Comparison of ENCODE assay signal across 11 mouse cellular contexts in the genomic region with DNA sequence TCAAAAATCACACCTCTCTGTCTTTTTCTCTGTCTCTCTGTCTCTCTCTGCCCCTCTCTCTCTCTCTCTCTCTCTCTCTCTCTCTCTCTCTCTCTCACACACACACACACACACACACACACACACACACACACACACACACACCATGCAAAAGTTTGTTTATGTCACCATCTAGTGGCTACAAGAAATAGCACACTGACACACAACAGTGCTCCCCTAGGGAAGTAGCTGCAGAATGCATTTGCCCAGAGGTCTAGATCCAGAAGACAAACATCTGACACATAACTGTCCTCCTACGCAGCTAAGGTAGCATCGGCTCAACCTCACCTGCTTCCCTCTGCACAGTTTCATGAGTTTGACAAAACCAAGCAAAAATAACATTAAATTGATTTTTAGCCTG. TPM values are rescaled to one million over a fixed set of nuclear protein-coding genes. Genes with fewer than 3 reads are reported as not detected.
DNase-seq lines count a peak whose midpoint lies in the region; ATAC-seq and TF ChIP-seq lines count a peak whose summit lies in the region.
"Had no signal": no experiment of that assay in that cellular context is flagged by ENCODE, and none has a peak within 500 bp of the region (broad histone marks: within the 10 kb centered on the region; RNA-seq: fewer than 3 reads in every experiment).

No protein-coding gene starts in this region.

- H3K27me3 ChIP-seq in embryonic facial prominence, embryonic 11.5 days (ENCODE audit: control insufficient read depth, insufficient read depth, low read length), result no peaks in the 10 kb centered on the region
- H3K27me3 ChIP-seq in embryonic facial prominence, embryonic 10.5 days (replicated peaks; ENCODE audit: low read depth, poor library complexity, severe bottlenecking), result no peaks in the 10 kb centered on the region
- H3K27me3 ChIP-seq in lung, postnatal 0 days (replicated peaks; ENCODE audit: insufficient read depth, low read length), result no peaks in the 10 kb centered on the region
- no peaks in the 10 kb centered on the region for H3K27me3 ChIP-seq in embryonic facial prominence, embryonic 14.5 days (replicated peaks; ENCODE audit: control insufficient read depth, insufficient read depth, low read length)

- H3K9me3 ChIP-seq in embryonic facial prominence, embryonic 11.5 days (replicated peaks; ENCODE audit: control insufficient read depth, low read length), result no peaks in the 10 kb centered on the region
- H3K9me3 ChIP-seq in embryonic facial prominence, embryonic 10.5 days, result no peaks in the 10 kb centered on the region
- H3K9me3 ChIP-seq in lung, postnatal 0 days (ENCODE audit: low read length), result no peaks in the 10 kb centered on the region
- no peaks in the 10 kb centered on the region for H3K9me3 ChIP-seq in embryonic facial prominence, embryonic 14.5 days (ENCODE audit: control insufficient read depth, low read length)
- H3K9me3 ChIP-seq: limb, embryonic 13.5 days had no signal

- ATAC-seq in embryonic facial prominence, embryonic 11.5 days (replicated peaks; ENCODE audit: insufficient number of reproducible peaks, low FRiP score, low TSS enrichment, low read depth), result no peak
- ATAC-seq in lung, postnatal 0 days, result no peak
- no peak for ATAC-seq in embryonic facial prominence, embryonic 14.5 days (ENCODE audit: low read depth)

- H3K27ac ChIP-seq in embryonic facial prominence, embryonic 11.5 days (replicated peaks; ENCODE audit: low read depth, low read length), result no peak overlapping the region
- H3K27ac ChIP-seq in embryonic facial prominence, embryonic 10.5 days (replicated peaks), result no peak overlapping the region
- H3K27ac ChIP-seq in lung, postnatal 0 days (ENCODE audit: low read length), result no peak overlapping the region
- H3K27ac ChIP-seq in embryonic facial prominence, embryonic 14.5 days (replicated peaks; ENCODE audit: low read depth, low read length), result no peak overlapping the region
- H3K27ac ChIP-seq: limb, embryonic 13.5 days had no signal

- 73% methylated on average over 2 of the region's 2 CpGs for WGBS in embryonic facial prominence, embryonic 11.5 days
- WGBS in embryonic facial prominence, embryonic 10.5 days, result 78% methylated on average over 2 of the region's 2 CpGs
- WGBS in lung, postnatal 0 days, result 67% methylated on average over 2 of the region's 2 CpGs
- 64% methylated on average over 2 of the region's 2 CpGs for WGBS in embryonic facial prominence, embryonic 14.5 days

- no peak overlapping the region for H3K4me2 ChIP-seq in embryonic facial prominence, embryonic 11.5 days (ENCODE audit: low read depth, low read length)
- H3K4me2 ChIP-seq in lung, postnatal 0 days (replicated peaks; ENCODE audit: low read depth, low read length), result no peak overlapping the region
- H3K4me2 ChIP-seq in embryonic facial prominence, embryonic 14.5 days (ENCODE audit: low read depth, low read length), result no peak overlapping the region
- H3K4me2 ChIP-seq: limb, embryonic 13.5 days had no signal

- H3K4me3 ChIP-seq in embryonic facial prominence, embryonic 11.5 days (ENCODE audit: low read depth, low read length), result no peak overlapping the region
- H3K4me3 ChIP-seq in embryonic facial prominence, embryonic 10.5 days, result no peak overlapping the region
- H3K4me3 ChIP-seq in lung, postnatal 0 days (ENCODE audit: low read depth, low read length), result no peak overlapping the region
- no peak overlapping the region for H3K4me3 ChIP-seq in embryonic facial prominence, embryonic 14.5 days (ENCODE audit: low read depth, low read length)
- H3K4me3 ChIP-seq: erythroblast, embryonic 14.5 days; limb, embryonic 13.5 days had no signal

- no peaks in the 10 kb centered on the region for H3K36me3 ChIP-seq in embryonic facial prominence, embryonic 11.5 days (replicated peaks; ENCODE audit: control insufficient read depth, insufficient read depth, low read depth, low read length)
- H3K36me3 ChIP-seq in embryonic facial prominence, embryonic 10.5 days (replicated peaks), result no peaks in the 10 kb centered on the region
- no peaks in the 10 kb centered on the region for H3K36me3 ChIP-seq in lung, postnatal 0 days (ENCODE audit: insufficient read depth, low read length)
- no peaks in the 10 kb centered on the region for H3K36me3 ChIP-seq in embryonic facial prominence, embryonic 14.5 days (ENCODE audit: control insufficient read depth, insufficient read depth, low read length)
- H3K36me3 ChIP-seq: limb, embryonic 13.5 days had no signal

- H3K9ac ChIP-seq in embryonic facial prominence, embryonic 11.5 days (replicated peaks; ENCODE audit: low read length), result no peak overlapping the region
- no peak overlapping the region for H3K9ac ChIP-seq in lung, postnatal 0 days (replicated peaks; ENCODE audit: low read depth)
- no peak overlapping the region for H3K9ac ChIP-seq in embryonic facial prominence, embryonic 14.5 days (ENCODE audit: low read depth, low read length)
- H3K9ac ChIP-seq: limb, embryonic 13.5 days had no signal

- TF ChIP-seq CTCF in lung, postnatal 0 days (IDR thresholded peaks at IDR 0.05), result peak; percentile 62

- no peaks in the 10 kb centered on the region for H3K4me1 ChIP-seq in embryonic facial prominence, embryonic 11.5 days (ENCODE audit: control insufficient read depth, insufficient read depth, low read length)
- 0 out of 2 replicates have a peak, but pooled peaks cover 6% of the 10 kb centered on the region for H3K4me1 ChIP-seq in embryonic facial prominence, embryonic 10.5 days
- no peaks in the 10 kb centered on the region for H3K4me1 ChIP-seq in lung, postnatal 0 days (ENCODE audit: insufficient read depth, low read depth, low read length)
- no peaks in the 10 kb centered on the region for H3K4me1 ChIP-seq in embryonic facial prominence, embryonic 14.5 days (ENCODE audit: control insufficient read depth, insufficient read depth, low read length)
- H3K4me1 ChIP-seq: limb, embryonic 13.5 days had no signal

- DNase-seq in embryonic facial prominence, embryonic 11.5 days (ENCODE audit: low spot score), result peak; percentile 36
- DNase-seq in embryonic facial prominence, embryonic 10.5 days (ENCODE audit: low spot score), result no peak
- DNase-seq in lung, postnatal 0 days (ENCODE audit: low spot score), result no peak
- no peak for DNase-seq in lung, postnatal 36 days
- peak; percentile 22 for DNase-seq in embryonic facial prominence, embryonic 14.5 days (ENCODE audit: low spot score)
- DNase-seq in naive thymus-derived CD4-positive, alpha-beta T cell, adult 2 months (ENCODE audit: low read depth), result peak; percentile 21
- no peak for DNase-seq in cerebellum, adult 11-12 months
- no peak for DNase-seq in heart, adult 8-10 months (ENCODE audit: low spot score)

- no peak for TF ChIP-seq EP300 in lung, postnatal 0 days (IDR thresholded peaks at IDR 0.05)

RNA-seq across cellular contexts. Expression of a gene that starts 3.9 kb away (rescaled TPM):
- not detected in 2 replicates for polyA plus RNA-seq in embryonic facial prominence, embryonic 11.5 days (2014; fragmentation: Nextera tagmentation; extraction: Ambion mirVana)
- not detected in 2 replicates for polyA plus RNA-seq in embryonic facial prominence, embryonic 10.5 days (2016; fragmentation: Nextera tagmentation; extraction: Ambion mirVana)
- polyA plus RNA-seq in lung, postnatal 0 days (2015; fragmentation: Nextera tagmentation; extraction: Ambion mirVana), result not detected in 2 replicates
- polyA plus RNA-seq in embryonic facial prominence, embryonic 14.5 days (2014; fragmentation: Nextera tagmentation; extraction: Ambion mirVana), result 0.24 TPM in 1 of 2 replicates, not detected in the other
- not detected for total RNA-seq in heart, adult 8-10 months (2022)
- total RNA-seq: ES-E14 had no signal
- polyA plus RNA-seq: erythroblast, embryonic 14.5 days; limb, embryonic 13.5 days had no signal

RNA-seq across cellular contexts. Expression of a gene that starts 20.9 kb away (rescaled TPM):
- not detected in 2 replicates for polyA plus RNA-seq in embryonic facial prominence, embryonic 11.5 days (2014; fragmentation: Nextera tagmentation; extraction: Ambion mirVana)
- not detected in 2 replicates for polyA plus RNA-seq in embryonic facial prominence, embryonic 10.5 days (2016; fragmentation: Nextera tagmentation; extraction: Ambion mirVana)
- not detected in 2 replicates for polyA plus RNA-seq in lung, postnatal 0 days (2015; fragmentation: Nextera tagmentation; extraction: Ambion mirVana)
- not detected in 2 replicates for polyA plus RNA-seq in embryonic facial prominence, embryonic 14.5 days (2014; fragmentation: Nextera tagmentation; extraction: Ambion mirVana)
- total RNA-seq in heart, adult 8-10 months (2022), result not detected
- total RNA-seq: ES-E14 had no signal
- polyA plus RNA-seq: erythroblast, embryonic 14.5 days; limb, embryonic 13.5 days had no signal

RNA-seq across cellular contexts. Expression of a gene that starts 26.5 kb away (rescaled TPM):
- polyA plus RNA-seq in embryonic facial prominence, embryonic 11.5 days (2014; fragmentation: Nextera tagmentation; extraction: Ambion mirVana), result 85.4 and 92.8 TPM in 2 replicates
- polyA plus RNA-seq in embryonic facial prominence, embryonic 10.5 days (2016; fragmentation: Nextera tagmentation; extraction: Ambion mirVana), result 76.4 and 77.5 TPM in 2 replicates
- polyA plus RNA-seq in lung, postnatal 0 days (2015; fragmentation: Nextera tagmentation; extraction: Ambion mirVana), result 77.4 and 79.4 TPM in 2 replicates
- polyA plus RNA-seq in embryonic facial prominence, embryonic 14.5 days (2014; fragmentation: Nextera tagmentation; extraction: Ambion mirVana), result 59.4 and 70.2 TPM in 2 replicates
- 1 to 10 TPM; 5.3 to 7.8 (median 6.5) TPM for total RNA-seq in heart, adult 8-10 months (2022)

Comparison
In these comparisons a context has a peak if more than half of its experiments do, and no peak if none do; other contexts are left out.
1. DNase-seq: peak in embryonic facial prominence, embryonic 11.5 days (single experiment), embryonic facial prominence, embryonic 14.5 days (single experiment) and naive thymus-derived CD4-positive, alpha-beta T cell, adult 2 months (single experiment); none in embryonic facial prominence, embryonic 10.5 days (single experiment), lung, postnatal 0 days (single experiment), lung, postnatal 36 days (single experiment), cerebellum, adult 11-12 months (single experiment) and heart, adult 8-10 months (single experiment).